Mouse (Mus musculus) liver, embryonic 14.5 days (tissue): Measurements from ENCODE around the gene Slc45a3.

Experiments
- CTCF ChIP-seq: IDR thresholded peaks from 2 replicates; pipeline ENCODE4 v1.5.1; 2016; ENCODE audit warnings: antibody characterized with exemption, low read depth, control low read depth
- EP300 ChIP-seq: IDR thresholded peaks from 2 replicates; pipeline ENCODE4 v1.6.1; 2016; ENCODE audit warnings: antibody characterized with exemption, low read depth

DNA sequence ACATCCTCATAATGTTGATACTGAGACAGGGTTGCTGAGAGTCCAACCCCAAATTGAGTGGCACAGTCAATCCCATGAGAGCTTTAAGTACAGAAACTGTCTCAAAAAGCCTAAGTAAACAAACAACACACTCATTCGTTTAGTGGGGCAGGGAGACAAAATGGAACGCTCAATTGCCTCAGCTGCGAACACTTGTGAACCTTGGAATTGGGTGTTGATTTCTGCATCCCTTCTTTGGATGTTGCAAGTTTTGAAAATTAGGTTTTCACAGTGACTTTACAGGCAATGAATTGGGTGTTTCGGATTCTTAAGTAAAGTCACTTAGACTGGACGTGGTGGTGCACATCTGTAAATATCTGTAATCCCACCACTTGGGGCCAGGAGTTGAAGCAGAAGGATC lies 44.0 kb downstream of the Slc45a3 start:
- TF ChIP-seq CTCF = no peak
- TF ChIP-seq EP300 = no peak
